Mouse (Mus musculus) liver, postnatal 0 days (tissue): ENCODE results near the gene Rin2.

ENCODE experiments used
- CTCF ChIP-seq: sonication (generic); IDR thresholded peaks from 2 replicates; pipeline ENCODE4 v1.5.1; 2016; ENCODE audit warnings: antibody characterized with exemption, low read depth
- EP300 ChIP-seq: IDR thresholded peaks from 2 replicates; pipeline ENCODE4 v1.6.1; 2016; ENCODE audit warnings: antibody characterized with exemption, low read depth, mild to moderate bottlenecking

DNA sequence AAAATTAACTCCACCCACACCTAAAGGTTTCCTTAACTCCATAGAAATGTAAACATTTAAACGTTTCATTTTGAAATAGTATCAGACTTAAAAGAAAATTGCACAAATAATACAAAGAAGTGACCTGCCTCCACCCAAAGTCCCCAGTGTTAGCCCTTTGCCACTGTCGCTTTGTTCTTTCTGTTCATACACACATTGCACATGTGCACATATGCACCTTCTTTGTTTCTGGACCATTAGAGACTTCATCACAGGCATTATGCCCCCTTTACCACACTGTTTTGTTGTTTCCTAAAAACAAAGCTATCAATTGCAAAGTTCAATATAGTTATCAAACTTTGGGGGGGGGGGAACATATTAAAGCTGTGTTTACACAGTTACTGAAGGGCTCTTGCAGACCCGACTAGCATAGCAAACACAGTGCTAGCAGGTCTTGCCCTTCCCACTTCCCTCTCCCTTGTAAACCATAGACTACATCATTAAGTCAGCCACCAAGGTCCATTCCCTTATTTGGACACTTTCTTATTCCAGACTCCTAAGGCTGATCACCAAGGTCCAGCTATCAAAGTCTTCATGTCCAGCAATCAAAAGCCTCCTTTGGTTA, 200.0 kb downstream of the Rin2 start:
- TF ChIP-seq CTCF (no peak), EP300 (no peak)
